Mouse (Mus musculus) T-helper 2 cell (primary cell): ENCODE results near the gene Snx22.

Experiments used
- in situ Hi-C: fragments of 300-600 bp; cut with MboI, MseI; formaldehyde crosslinking; loops from one replicate; pipeline ENCODE4 v1.15.1; 2025; ENCODE audit warnings: high pct_unique_total_duplicates

Gene Snx22

DNA sequence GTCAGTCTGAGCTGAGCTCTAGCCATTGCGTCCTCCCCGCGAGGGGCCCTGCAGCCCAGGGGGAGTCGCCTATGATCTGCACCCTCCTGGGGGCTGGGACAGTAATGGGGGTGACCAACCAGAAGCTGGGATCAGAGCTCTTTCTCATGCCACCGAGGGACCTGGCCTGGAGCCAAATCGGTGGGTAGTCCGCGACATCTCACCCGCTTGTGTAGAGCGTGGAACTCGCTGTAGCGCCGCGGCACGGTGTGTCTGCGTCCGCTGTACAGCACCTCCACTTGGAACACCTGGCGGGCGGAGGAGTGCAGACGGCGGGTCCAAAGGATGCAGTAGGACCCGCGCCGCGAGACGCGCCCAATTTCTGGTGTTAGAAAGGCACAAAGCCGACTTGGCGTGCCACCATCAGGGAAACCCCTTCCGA lies 538 bp downstream of the Snx22 start:
- in situ Hi-C loops, result loop anchor here (5.0 kb wide), 1 partner anchor 53 kb away; no protein-coding TSS in a partner anchor

GRCm38 (mm10) chr9:66068056-66068455 lies 1.5 kb downstream of the Snx22 start:
- in situ Hi-C loops, result loop anchor here (5.0 kb wide), 1 partner anchor 54 kb away; no protein-coding TSS in a partner anchor

- in situ Hi-C loops, result loop anchor here (5.0 kb wide), 1 partner anchor 55 kb away; no protein-coding TSS in a partner anchor
Observed at GRCm38 (mm10) chr9:66067542-66067941, 2.0 kb downstream of the Snx22 start.

DNA sequence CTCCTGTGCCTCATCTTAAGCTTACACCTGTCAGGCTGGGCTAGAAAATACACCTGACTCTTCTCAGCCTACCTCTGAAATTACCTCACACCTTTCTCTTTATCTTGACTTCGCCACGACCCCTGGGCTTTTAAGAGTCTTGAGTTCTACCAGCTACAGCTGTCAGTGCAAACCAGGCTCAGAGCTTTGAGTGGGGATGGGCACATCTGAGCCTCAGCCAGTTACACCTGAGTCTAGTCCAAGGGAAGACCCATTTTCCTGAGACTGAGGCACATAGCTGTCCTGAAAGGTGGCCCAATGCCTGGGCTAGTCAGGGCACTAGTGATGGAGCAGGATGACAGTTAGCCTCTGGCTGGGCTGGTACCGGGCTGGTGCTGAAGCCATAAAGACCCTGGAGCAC lies 2.7 kb downstream of the Snx22 start:
- in situ Hi-C loops, result loop anchor here (5.0 kb wide), 1 partner anchor 56 kb away; no protein-coding TSS in a partner anchor

DNA sequence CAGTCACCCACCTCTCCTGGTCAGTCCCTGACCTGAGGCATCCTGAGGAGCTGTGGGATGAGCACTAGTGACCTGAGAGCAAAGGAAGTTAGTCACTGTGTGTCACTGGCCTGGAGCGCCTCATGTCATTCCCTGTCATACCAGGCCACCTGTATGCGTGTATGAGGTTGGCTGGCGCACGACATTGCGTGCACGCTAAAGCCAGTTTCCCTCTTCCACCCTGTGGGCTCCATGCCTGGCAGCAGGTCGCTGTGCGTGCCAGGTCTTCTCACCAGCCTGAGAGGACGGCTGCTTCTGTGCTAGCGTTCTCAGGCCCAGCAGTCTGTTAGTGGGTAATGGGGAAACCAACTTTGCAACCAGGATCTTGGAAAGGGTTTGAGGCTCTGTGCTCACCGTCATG lies 5.2 kb downstream of the Snx22 start:
- in situ Hi-C loops, result no loop called here

DNA sequence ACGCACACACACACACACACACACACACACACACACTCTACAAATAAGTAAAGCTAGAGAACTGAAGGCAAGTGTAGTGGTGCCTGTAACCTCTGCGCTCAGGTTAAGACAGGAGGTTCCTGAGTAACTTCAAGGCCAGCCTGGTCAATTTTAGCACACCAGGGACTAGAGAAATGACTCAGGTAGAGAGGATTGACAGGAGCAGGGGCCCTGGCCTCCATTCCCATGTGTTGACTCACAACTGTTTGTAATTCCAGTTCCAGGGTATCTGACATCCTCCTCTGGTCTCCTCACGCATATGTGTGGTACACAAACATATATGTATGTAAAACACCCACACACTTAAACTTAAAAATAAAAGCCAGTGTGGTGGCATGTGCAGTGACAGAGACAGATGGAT lies 6.1 kb downstream of the Snx22 start:
- in situ Hi-C loops, result no loop called here

- in situ Hi-C loops, result no loop called here
Observed at GRCm38 (mm10) chr9:66061656-66062055, 7.9 kb downstream of the Snx22 start.

GRCm38 (mm10) chr9:66060986-66061385 lies 8.5 kb downstream of the Snx22 start:
- in situ Hi-C loops, result no loop called here

DNA sequence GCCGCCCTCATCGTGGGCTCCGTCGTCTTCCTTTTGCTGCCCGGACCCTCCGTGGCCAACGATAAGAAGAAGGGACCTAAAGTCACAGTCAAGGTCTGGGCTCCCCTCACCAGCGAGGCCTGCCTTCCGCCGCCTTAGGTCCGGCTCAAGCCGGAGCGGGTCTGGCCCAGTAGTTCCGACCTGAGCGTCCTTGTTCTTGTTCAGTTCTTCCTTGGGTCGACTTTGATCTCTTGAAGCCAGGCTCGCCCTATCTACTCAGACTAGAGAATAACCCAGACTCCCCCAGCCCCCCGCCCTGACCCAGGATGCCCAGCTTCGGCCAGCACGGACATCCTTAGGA lies 9.2 kb downstream of the Snx22 start:
- in situ Hi-C loops, result no loop called here

GRCm38 (mm10) chr9:66059583-66060307 lies 9.8 kb downstream of the Snx22 start, which contains the start of gene Ppib:
Gene Ppib (plus strand): TSS chr9:66060222.
- in situ Hi-C loops, result no loop called here

DNA sequence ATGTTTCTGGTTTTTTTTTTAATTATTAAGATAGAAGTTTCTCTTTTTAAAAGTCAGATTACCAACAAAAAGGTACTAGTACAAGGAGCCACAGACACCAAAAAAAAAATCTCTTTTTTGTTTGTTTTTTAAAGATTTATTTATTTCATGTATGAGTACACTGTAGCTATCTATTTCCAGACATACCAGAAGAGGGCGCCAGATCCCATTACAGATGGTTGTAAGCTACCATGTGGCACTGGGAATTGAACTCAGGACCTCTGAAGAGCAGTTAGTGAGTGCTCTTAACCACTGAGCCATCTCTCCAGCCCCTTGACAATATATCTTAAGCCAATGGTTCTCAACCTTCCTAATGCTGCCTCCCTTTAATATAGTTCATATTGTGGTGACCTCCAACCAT lies 15.9 kb downstream of the Snx22 start:
- in situ Hi-C loops, result no loop called here

GRCm38 (mm10) chr9:66052731-66053130 lies 16.8 kb downstream of the Snx22 start:
- in situ Hi-C loops, result no loop called here

DNA sequence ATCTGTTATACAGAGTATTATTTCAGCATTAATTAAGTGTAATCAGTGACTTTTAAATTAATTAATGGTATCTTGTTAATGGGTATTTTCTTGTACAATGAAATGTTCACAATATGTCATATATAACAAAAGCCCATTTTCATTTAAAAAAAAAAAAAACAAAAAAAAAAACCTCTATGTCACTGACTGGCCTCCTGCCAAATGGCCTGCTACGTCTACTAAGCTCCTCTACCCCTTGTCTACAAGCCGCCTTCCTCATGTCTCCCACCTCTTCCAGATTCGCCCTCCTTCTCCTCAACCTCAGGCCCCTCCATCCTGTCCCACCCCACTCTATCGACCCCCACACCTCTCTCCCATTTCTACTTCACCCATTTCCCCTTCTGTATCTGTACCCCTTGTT lies 18.0 kb downstream of the Snx22 start:
- in situ Hi-C loops, result no loop called here

- in situ Hi-C loops, result no loop called here
Observed at GRCm38 (mm10) chr9:66049931-66050601, 19.5 kb downstream of the Snx22 start.

GRCm38 (mm10) chr9:66043241-66043640 lies 26.3 kb downstream of the Snx22 start:
- in situ Hi-C loops, result no loop called here

DNA sequence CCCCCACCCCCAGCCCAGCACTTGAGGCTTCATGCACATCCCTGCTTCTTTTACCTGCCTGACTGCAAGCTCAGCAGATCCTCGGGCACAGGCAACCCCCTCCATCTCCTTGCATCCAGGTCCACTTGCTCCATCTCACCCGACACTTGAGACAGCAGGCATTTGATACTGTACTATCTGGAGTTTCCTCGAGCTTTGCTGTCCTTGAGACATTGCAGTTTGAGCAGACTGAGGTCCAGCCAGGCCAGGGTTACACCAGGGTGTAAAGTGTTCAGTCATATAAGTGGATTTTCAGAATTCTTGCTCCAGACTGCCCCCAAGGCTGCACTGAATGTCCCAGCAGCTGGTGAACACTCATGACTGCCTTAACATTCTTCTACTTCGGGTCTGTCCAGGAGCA lies 27.2 kb downstream of the Snx22 start:
- in situ Hi-C loops, result no loop called here

DNA sequence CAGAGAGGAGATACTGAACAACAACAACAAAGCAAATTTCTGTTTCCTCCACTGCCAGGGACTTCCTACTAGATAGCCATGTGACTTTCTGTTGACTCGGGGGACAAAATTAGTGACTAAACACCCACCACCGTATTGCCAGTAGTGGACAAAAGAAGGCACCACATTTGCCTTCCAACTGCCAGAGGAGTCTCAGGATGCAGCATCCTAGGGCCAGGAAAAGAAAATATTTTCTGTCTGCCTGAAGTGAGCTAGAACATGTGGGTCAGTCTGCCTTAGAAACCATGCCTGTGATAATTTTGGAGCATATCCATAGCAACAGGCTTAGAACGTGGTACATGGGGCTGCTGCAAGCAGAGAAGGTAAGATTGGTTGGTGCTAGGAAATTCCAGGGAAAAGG lies 28.7 kb downstream of the Snx22 start:
- in situ Hi-C loops, result no loop called here

GRCm38 (mm10) chr9:66039290-66039689 lies 30.2 kb downstream of the Snx22 start:
- in situ Hi-C loops, result no loop called here

- in situ Hi-C loops, result no loop called here
Observed at GRCm38 (mm10) chr9:66038581-66038980, 30.9 kb downstream of the Snx22 start.

DNA sequence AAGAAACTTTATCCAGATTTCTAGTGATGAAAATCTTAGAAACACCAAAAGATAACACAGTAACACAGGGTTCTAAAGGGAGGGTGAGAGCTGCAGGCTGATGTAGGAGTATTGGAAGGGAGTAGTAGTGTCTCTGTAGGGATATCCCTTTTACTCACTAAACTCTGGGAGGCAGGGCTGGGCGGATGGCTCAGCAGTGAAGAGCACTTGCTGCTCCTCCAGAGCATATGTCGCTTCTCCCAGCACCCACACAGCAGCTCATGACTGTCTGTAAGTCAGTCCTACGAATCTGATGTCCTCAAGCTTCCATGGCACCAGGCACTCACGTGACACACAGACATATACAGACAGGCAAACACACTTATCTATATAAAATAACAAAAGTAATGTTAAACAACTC lies 31.4 kb downstream of the Snx22 start:
- in situ Hi-C loops, result no loop called here

GRCm38 (mm10) chr9:66020601-66021000 lies 48.9 kb downstream of the Snx22 start:
- in situ Hi-C loops, result no loop called here
